Mouse (Mus musculus) lung, postnatal 0 days (tissue): ENCODE results near the gene Chadl.

ENCODE experiments used
- CTCF ChIP-seq: IDR thresholded peaks from 2 replicates; pipeline ENCODE4 v1.5.1; 2016; ENCODE audit warnings: antibody characterized with exemption, mild to moderate bottlenecking
- EP300 ChIP-seq: IDR thresholded peaks from 2 replicates; pipeline ENCODE4 v1.6.1; 2016; ENCODE audit warnings: antibody characterized with exemption, mild to moderate bottlenecking, control low read depth

- TF ChIP-seq CTCF (no peak), EP300 (no peak)
Measured at GRCm38 (mm10) chr15:81708991-81709390, 11.9 kb upstream of the Chadl start.
